Mouse (Mus musculus): ENCODE measurements at regions not wholly inside any gene's neighbourhood (a gene's known extent, or its start where the extent isn't known, plus 50 kb on each side); places are given as distances from the start of the nearest gene placed in this dataset.
A peak's percentile ranks its signal among the peaks of the same experiment; 100 is the strongest.

DNA sequence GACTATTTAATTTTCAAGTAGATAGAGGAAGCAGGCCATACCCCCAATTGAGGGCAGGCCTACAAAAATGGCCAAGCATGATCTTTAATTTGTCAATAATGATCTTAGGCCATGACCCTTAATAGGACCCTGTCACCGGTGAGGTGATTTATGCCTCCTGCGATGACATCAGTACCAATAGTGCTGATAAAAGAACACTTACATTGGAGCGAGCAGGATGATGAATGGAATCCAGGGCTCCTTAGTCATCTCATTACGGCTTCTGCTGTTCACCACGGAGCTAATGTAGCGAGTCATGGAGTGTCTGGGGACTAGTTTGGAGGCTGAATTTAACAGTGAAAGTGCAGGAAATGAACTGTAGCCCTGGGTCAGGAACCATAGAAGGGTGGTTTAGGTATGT lies 308.6 kb downstream of the En1 start:
- peak; percentile 53 for DNase-seq (ENCODE audit: low spot score)

GRCm38 (mm10) chr1:120911962-120912670 lies 309.9 kb downstream of the En1 start:
- DNase-seq (ENCODE audit: low spot score), result peak; percentile 28

GRCm38 (mm10) chr1:120921540-120921939 lies 319.3 kb downstream of the En1 start:
- DNase-seq (ENCODE audit: low spot score), result no peak

- DNase-seq (ENCODE audit: low spot score), result no peak
Measured at GRCm38 (mm10) chr1:120925271-120925670, 323.1 kb downstream of the En1 start.

DNA sequence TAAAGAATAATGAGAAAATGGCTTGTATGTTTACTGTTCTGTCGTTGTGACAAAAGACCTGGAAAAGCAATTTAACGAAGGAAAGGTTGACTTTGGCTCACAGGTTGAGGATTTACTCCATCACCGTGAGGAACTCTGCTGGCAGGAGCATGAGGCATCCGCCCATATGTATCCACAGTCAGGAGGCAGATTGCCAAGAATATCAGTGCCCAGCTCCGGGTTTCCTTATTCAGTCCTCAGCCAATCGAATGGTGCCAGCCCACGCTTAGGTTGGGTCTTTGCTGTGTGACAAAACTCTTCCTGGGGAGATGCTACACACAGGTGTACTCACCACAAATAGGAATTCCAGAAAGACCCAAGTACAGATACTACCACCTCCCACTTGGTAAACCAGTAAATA lies 327.9 kb downstream of the En1 start:
- no peak for DNase-seq (ENCODE audit: low spot score)

GRCm38 (mm10) chr1:120935321-120935720 lies 333.1 kb downstream of the En1 start:
- DNase-seq (ENCODE audit: low spot score), result no peak

GRCm38 (mm10) chr1:120943711-120944110 lies 341.5 kb downstream of the En1 start:
- no peak for DNase-seq (ENCODE audit: low spot score)

- no peak for DNase-seq (ENCODE audit: low spot score)
Measured at GRCm38 (mm10) chr1:120946349-120946748, 344.1 kb downstream of the En1 start.

GRCm38 (mm10) chr1:120961235-120961634 lies 359.0 kb downstream of the En1 start:
- DNase-seq (ENCODE audit: low spot score), result no peak

DNA sequence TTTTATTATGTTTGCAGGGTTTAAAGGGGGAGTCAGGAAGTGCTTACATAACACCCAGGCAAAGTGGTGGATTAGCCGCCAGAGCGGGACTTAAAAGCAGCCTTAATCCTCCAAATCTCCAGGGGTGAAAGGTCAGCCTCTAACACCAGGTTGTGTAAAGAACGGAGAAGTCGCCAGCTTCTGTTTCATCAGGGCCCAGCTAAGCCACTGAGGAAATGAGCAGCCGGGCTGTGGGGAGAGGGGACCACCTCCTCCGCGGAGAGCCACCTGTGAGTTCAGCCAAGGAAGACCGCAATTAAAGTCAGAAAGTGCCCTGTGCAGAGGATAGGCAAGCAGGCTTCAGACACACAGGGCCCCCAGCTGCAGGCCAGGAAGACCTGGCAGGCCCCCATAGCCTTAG lies 359.8 kb downstream of the En1 start:
- DNase-seq (ENCODE audit: low spot score), result peak; percentile 73

- peak; percentile 65 for DNase-seq (ENCODE audit: low spot score)
Measured at GRCm38 (mm10) chr1:120963477-120964178, 361.4 kb downstream of the En1 start.

- no peak for DNase-seq (ENCODE audit: low spot score)
Measured at GRCm38 (mm10) chr1:120964179-120964517, 361.9 kb downstream of the En1 start.

DNA sequence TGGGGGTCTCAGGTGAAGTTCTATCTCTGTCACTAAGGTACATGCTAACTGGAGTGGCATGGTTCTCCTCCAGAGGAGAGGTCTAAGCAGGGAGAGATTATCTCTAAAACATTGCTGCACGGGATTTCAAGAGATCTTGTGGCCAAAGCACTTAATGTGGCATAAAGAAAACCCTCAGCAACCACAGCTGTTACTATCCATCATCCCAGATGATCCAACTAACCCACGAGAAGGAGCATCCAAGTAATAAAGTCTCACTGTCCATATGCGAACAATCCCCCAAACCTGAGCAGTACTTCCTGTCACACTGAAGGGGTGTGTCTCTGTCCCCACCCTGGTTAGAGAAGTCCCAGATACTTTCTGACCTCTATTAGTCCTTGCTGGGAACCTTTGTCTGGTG lies 363.9 kb downstream of the En1 start:
- no peak for DNase-seq (ENCODE audit: low spot score)

- no peak for DNase-seq (ENCODE audit: low spot score)
Measured at GRCm38 (mm10) chr1:120974661-120975060, 357.7 kb downstream of the Insig2 start.

GRCm38 (mm10) chr1:121004535-121004934 lies 327.9 kb downstream of the Insig2 start:
- DNase-seq (ENCODE audit: low spot score), result no peak

DNA sequence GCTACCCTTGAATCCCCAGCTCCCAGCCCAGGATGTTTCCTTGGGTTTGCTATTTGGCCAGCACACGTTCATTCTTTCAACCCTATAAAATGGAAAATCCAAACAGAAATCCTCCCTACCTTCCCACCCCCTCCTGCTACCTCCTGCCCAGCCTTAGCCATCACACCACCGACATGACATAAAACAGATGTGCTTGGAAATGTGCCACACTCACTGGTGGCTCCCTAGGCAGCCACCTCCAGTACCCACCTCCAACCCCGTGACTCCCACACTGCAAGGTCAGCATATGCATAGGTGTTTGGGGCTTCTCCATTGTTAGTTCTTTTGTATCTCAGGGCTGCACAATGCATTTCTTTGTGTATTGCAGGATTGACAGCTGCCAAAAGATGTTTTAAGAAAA lies 327.2 kb downstream of the Insig2 start:
- DNase-seq (ENCODE audit: low spot score), result no peak

DNA sequence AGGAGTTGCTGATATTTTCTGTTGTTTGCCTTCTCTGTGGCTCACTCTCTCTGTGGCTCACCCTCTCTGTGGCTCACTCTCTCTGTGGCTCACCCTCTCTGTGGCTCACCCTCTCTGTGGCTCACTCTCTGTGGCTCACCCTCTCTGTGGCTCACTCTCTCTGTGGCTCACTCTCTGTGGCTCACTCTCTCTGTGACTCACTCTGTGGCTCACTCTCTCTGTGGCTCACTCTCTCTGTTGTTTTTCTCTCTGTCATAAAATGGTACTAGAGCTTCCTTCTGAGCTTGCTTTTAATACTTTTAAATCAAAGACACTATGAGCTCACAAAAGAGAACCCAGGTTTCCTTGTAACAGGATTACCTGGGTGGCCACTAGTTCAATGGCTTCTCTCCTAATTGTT lies 320.3 kb downstream of the Insig2 start:
- DNase-seq (ENCODE audit: low spot score), result no peak

- peak; percentile 22 for DNase-seq (ENCODE audit: low spot score)
Measured at GRCm38 (mm10) chr1:121013839-121014503, 318.4 kb downstream of the Insig2 start.

GRCm38 (mm10) chr1:121029375-121029774 lies 303.0 kb downstream of the Insig2 start:
- no peak for DNase-seq (ENCODE audit: low spot score)

- DNase-seq (ENCODE audit: low spot score), result no peak
Measured at GRCm38 (mm10) chr1:121034761-121035393, 297.5 kb downstream of the Insig2 start.

DNA sequence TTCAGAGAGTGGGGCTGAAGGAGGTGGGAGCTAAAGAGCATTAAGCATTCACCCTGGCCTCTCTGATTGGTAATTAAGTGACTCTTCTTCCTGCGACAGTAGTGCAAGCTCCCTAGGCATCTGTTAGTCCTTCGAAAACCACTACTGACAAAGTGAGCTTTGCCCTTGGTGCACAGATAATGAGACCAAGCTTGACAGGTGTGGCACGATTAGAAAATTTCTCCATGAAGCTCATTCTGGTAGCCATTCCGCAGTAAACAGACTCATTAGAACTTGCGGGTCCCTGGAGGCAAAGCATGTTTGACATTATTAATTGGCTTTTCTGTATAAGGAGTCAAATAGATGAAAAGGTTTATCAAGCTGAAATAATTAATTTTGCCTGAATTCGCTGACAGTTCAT lies 285.8 kb downstream of the Insig2 start:
- DNase-seq (ENCODE audit: low spot score), result no peak

DNA sequence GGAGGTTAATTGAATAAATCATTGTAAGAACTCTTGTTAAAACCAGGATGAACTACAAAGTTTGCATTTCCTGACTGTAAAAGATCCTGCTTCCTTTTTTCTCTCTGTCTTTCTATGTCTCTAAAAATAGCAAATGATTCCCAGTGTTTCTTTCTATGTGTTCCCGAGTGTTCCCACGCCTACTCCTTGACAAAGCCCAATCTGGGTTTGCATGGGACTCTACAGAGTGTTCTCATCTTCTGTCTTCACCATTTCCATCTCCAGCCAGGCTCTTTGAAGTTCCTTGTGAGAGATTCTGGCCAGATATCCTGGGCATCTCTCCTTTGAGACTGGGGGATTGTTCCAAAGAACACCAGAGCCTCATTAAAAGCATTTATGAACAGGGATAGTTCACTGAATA lies 285.0 kb downstream of the Insig2 start:
- no peak for DNase-seq (ENCODE audit: low spot score)

DNA sequence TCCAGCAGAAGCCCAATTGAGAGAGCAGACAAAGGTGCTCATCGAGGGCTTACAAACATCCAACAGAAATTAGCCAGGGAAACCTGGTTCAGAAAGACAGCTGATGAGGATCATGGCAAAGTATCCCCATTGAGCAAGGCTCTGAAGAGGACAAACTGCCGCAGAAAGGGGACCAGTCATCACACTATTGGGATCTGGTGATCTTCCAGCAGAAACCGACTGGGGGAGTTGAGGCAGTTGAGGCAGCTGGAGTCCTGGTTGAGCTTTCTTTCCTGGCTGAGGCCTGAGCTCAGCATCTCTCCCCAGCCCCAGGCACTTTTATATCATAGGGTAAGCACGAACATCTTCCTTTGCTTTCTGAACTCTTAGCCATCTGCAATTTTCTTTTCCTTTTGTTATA lies 282.7 kb downstream of the Insig2 start:
- no peak for DNase-seq (ENCODE audit: low spot score)
